Mouse (Mus musculus): ENCODE measurements at regions not wholly inside any gene's neighbourhood (a gene's known extent, or its start where the extent isn't known, plus 50 kb on each side); places are given as distances from the start of the nearest gene placed in this dataset.
"Not testable (repeated sequence)": the region's sequence is repeated elsewhere in the genome, so short reads cannot be mapped to it uniquely, and the experiment has no call there.

DNA sequence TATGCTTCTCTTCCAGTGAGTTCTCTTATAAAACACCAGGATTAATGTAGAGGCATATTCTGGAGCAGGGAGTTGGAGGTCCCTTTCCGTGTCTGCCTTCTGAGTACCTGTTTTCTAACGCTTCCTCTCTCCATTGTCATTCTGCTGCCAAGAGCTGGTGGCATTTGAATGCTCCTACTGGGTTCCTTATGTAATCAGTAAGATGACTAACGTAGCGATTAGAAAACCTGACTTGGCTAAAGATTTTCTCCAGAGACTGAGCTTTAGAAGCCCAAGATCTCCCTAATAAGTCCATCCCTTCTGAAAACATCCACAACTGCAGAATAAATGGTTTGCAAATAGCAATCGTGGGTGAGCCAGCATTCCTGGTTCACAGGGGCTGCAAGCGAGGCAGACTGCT, 174.5 kb downstream of the Dhx15 start:
- DNase-seq (ENCODE audit: low spot score) = no peak

- DNase-seq (ENCODE audit: low spot score) = no peak
These were observed 179.9 kb downstream of the Dhx15 start for GRCm38 (mm10) chr5:52010426-52010825.

DNA sequence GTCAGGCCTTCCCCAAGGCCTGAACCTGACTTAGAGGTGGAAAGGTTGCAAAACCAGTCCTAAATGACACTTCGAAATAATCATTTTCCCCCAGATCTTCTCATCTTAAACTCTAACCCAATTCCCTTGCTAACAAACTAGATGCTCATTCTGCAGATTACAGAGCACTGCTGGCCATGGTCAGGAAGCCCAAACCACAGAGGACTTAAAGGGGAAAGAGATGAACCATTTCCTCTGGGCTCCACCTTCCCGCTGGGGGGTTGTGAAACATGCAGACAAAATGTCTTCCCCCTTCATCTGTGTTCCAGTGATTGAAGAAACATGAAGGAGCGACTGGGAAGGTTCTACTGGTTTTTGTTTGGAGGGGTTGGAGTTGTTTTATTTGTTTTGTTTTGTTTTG, 181.4 kb downstream of the Dhx15 start:
- no peak for DNase-seq (ENCODE audit: low spot score)

GRCm38 (mm10) chr5:52006843-52007242, 183.5 kb downstream of the Dhx15 start:
- DNase-seq (ENCODE audit: low spot score) = no peak

DNA sequence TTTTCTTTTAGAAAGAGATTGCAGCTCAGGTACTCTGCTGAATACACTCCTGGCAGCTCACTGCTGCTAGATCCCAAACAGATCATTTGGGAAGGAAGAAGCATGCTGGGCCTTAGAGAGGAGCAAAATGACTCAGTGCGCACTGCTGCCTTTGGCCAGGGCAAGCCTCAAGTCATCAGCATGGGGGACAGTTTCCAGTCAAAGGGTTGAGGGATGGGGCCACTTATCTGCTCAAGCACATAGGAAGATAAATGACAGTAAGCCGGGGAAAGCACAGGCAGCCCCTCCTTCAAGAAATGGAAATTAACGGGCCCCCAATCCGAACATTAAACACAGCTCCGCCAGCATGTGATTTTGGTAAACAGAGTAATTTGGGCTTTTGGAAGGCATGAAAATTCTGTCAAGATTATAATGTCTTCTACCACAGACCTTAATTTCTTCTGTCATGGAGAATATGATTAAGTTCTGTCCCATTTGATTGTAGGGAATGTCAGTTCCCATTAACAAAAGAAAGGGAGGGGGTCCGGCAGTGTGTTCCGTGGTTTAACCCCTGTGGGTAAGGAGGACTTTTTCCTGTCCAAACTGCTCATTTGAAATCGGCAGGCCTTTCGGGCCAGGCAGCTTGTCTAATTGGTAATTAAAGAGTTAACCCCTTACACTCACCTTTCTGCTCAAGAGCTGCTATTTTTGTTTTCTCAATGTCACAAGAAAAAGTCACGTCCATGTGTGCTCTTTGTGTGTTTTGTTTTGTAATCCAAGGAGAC, 199.3 kb downstream of the Dhx15 start:
- peak; percentile 38 for DNase-seq (ENCODE audit: low spot score)

DNA sequence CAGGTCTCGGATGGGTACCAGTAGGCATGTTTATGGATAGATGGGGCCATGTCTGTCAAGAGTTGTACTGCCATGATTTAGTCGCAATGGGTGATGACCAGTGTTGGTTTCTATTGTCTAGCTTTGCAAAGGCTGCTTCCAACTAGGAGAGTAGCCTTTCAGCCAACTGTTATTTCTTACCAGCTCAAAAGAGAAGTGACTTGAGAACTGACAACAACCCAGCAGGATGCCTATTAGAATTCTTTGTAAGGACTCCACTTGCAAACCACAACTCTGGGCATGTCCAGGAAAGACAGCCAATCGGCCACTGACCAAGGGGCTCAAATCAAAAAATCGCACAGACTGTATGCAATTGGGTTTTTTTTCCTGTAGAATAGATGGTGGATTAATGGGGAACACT, 200.9 kb downstream of the Dhx15 start:
- DNase-seq (ENCODE audit: low spot score) = peak; percentile 22

GRCm38 (mm10) chr5:51988913-51989312, 201.4 kb downstream of the Dhx15 start:
- no peak for DNase-seq (ENCODE audit: low spot score)

DNA sequence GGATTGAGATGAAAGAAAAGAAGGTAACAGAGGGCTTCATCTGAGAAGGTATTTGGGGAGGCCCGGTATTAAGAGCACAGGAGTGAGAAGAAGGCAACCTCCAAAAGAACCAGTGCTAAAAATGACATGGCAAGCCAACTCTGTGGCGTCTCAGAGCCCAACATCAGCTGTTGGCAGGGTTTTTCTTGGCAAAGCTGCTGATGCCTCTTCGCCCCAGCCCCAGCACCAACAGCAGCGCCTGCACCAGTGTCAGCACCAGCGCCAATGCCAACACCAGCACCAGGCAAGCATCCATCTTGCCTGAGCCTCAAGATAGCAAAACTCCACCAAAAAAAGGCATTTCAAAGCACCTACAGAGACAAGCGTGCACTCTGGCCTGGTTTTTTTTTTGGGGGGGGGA, 205.3 kb downstream of the Dhx15 start:
- DNase-seq (ENCODE audit: low spot score) = no peak

- no peak for DNase-seq (ENCODE audit: low spot score)
These were observed 207.5 kb downstream of the Dhx15 start for GRCm38 (mm10) chr5:51982780-51983179.

DNA sequence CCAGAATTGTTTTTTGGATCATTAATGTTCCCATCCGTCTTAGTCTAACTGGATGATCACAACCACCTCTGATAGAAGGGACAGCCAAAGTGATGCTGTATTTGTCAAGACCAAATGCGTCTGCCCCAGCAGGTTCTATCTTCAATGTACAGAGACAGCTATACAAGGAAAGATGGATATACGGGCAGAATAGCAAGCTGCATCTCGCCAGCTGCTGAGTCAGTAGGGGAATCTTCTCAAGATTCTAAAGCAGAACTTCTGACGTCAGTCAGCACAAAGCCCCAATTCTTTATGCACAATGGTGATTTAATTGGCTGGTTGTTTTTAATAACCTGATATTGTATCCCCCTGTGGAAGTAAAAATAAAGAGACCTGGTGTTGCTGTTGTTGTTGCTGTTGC, 209.4 kb downstream of the Dhx15 start:
- DNase-seq (ENCODE audit: low spot score) = no peak

- no peak for DNase-seq (ENCODE audit: low spot score)
These were observed 237.8 kb downstream of the Dhx15 start for GRCm38 (mm10) chr5:51952499-51952898.

DNA sequence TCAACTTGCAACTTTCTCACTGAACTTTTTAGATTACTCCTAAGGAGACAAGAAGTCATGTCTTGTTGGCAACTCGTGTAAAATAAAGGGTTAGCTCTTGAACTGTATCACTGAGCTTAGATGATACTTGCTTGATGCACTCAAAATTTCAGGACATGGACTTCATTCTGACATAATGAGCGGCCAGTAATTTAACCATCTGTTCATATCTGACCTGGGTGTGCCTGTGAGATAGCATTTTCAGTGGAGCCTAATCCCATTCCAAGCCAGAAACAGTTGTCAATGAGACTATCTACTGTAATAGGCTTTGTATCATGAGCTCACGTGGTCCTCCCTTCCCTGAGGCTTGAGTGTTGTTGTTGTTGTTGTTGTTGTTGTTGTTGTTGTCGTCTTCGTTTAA, 240.3 kb downstream of the Dhx15 start:
- no peak for DNase-seq (ENCODE audit: low spot score)

DNA sequence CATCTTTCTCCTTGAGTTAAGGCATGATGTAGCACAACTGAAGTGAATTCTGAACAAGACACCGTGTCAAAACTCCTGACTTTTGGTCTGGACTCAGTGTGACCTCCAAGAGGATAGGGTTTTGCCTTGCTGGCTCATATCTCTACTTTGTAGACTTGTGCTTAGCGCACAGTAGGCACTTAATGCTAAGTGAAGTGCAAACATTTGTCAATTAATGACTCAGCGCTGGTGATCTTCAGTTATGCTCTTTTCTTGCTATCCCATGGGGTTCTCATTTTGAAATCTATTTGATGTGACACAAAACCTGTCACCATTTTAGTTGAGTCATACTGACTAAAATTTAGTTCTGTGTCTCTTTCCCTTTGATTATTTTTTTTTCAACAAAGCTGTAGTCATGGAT, 244.3 kb downstream of the Dhx15 start:
- no peak for DNase-seq (ENCODE audit: low spot score)

DNA sequence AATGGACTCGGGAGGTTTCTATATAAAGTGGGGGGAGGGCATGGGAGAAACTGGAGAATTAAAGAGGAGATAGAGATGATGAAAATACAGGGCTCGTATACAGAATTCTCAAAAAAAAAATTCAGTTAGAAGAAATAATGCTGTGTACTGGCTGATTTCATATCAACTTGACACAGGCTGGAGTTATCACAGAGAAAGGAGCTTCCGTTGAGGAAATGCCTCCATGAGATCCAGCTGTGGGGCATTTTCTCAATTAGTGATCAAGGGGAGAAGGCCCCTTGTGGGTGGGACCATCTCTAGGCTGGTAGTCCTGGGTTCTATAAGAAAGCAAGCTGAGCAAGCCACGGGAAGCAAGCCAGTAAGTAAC, 248.4 kb downstream of the Dhx15 start:
- not testable (repeated sequence) for DNase-seq (ENCODE audit: low spot score)

GRCm38 (mm10) chr5:51941255-51941924, 248.9 kb downstream of the Dhx15 start:
- DNase-seq (ENCODE audit: low spot score) = peak; percentile 30

GRCm38 (mm10) chr5:51938845-51939244, 251.5 kb downstream of the Dhx15 start:
- no peak for DNase-seq (ENCODE audit: low spot score)

DNA sequence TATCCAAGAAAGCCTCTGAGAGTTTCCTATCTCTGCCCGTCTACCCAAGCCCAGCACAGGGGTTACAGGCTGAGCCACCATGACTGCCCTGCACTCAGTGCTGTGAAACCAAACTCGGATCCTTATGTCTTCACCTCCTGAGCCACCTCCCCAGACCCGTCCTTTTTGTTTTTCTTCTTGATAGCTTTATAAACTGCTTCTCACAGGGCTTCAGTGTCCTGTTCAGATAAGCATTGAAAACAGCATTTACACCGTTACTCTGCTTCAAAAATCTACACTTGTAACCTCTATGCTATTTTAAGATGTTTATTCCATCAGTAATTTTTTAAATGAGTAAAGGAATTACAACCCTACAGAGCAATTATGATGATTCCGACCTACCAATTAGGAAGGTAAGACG, 253.0 kb downstream of the Dhx15 start:
- DNase-seq (ENCODE audit: low spot score) = no peak

DNA sequence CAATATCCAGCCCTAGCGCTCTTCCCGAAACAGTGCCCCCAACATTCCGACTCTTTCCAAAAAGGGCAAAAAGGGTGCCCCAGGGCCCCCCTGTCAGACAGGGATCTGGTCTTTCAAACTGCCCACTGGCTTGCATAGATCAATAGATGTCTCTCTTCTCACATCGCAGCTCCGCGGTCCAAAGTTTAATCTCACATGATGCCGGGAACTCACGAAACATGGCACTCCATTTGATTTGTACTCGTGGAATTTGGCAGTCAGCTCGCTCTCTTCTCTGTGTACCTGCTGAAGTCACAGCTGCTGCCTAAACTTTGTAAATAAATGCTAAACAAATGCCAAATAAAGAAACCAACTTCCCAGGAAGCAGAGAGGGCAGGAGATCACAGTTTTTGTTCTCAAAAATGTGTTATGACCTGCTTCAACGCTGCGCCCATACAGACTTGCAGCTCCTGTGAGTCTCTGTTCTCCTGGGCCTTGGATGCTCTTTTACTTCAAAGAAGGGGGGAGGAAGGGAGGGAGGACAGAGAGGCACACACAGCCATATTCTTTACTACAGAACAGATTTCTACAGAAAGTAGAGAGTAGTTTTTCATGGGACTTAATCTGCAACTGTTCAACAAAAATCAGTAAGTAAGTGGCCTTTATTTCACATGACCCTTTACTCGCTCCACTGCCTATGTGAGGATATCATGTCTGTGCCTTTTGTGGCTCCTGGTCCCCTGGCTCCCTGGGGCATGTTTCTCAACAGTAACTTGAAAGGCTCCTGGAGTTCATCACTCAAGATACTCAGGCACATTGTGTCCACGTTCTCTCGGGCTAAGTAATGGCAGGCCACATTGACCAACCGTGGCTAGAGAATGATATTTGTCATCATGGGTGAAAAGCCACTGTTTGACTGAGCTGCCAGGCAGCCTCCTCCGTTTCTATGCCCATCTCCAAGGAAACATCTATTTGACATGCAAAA, 254.6 kb downstream of the Dhx15 start:
- no peak for DNase-seq (ENCODE audit: low spot score)

- DNase-seq (ENCODE audit: low spot score) = no peak
These were observed 255.4 kb downstream of the Dhx15 start for GRCm38 (mm10) chr5:51934910-51935309.

DNA sequence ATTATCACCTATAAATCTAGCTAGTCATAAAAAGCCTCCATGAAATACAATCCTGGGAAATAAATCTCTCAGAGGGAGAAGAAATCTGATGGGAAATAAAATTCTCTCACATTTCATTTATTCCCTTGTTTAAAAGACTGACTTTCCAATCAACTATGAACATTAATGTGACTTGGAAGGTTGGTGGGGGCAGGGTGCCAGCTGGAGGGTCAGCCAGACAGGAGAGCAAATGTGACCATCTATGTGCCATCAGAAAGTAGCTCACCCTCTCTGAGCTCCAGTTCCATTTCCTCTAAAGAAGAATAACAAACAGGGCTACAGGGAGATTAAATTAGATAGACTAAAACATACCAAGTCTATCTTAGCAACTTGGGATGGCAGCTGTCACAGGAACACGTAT, 257.0 kb downstream of the Dhx15 start:
- no peak for DNase-seq (ENCODE audit: low spot score)

GRCm38 (mm10) chr5:51930416-51930815, 259.9 kb downstream of the Dhx15 start:
- no peak for DNase-seq (ENCODE audit: low spot score)

DNA sequence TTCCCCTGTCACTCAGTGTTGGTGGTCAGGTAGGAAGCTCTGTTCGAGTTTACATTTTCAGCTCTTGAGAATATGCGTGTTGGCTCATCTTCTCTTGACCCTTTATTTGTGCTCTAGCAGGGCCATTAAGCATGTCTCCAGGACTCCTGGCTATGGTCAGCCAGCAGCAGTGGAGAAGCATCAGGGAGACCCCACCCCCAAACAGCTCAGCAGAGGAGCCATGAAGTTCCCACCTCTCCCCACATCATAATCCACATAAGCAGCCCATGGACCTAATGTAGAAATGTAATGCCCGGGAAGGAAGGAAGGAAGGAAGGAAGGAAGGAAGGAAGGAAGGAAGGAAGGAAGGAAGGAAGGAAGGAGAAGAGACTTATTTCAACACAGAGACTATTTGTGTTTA, 261.5 kb downstream of the Dhx15 start:
- DNase-seq (ENCODE audit: low spot score) = no peak

DNA sequence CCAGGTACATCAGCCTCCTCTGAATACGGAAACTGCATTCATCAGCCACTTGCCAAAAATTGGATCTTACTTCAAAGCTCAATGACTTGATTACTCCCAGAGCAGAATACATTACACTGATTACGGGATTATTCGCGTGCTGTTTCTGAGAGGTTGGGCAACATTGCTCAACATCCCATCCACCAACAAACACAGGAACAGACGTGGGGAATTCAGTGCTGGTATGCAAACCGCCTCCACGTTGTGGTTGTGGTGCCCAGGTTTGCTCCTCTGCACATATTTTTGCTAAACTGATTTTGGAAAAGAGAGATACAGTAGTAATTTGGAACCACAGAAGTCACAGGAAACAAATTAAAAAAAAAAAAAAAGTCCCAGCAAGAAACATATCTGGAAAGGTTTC, 266.9 kb downstream of the Dhx15 start:
- no peak for DNase-seq (ENCODE audit: low spot score)

Measured in embryo, embryonic 10.5 days (tissue).